ENCODE assay signal across 17 mouse cellular contexts in genomic region chr9:45382336-45382735, GRCm38 (mm10). TPM values are rescaled to one million over a fixed set of nuclear protein-coding genes. Genes with fewer than 3 reads are reported as not detected.
DNase-seq lines count a peak whose midpoint lies in the region; ATAC-seq lines count a peak whose summit lies in the region.
"Had no signal": no experiment of that assay in that cellular context is flagged by ENCODE, and none has a peak within 500 bp of the region (broad histone marks: within the 10 kb centered on the region; RNA-seq: fewer than 3 reads in every experiment).

No protein-coding gene starts in this region.

- 0 out of 2 replicates have a peak, but pooled peaks have one; percentile 41 for ATAC-seq in cerebellum, adult (ENCODE audit: insufficient number of reproducible peaks, low FRiP score, low TSS enrichment)
- ATAC-seq: midbrain, embryonic 15.5 days; Patski had no signal

- no peak for DNase-seq in cerebellum, adult 11 months
- peak; percentile 29 to 39 for DNase-seq in frontal cortex, postnatal 10 days (ENCODE audit: low spot score in 2 of 2)
- DNase-seq in frontal cortex, postnatal 25 days (ENCODE audit: low spot score in 2 of 2): no peak
- DNase-seq in layer of hippocampus, postnatal 10 days (ENCODE audit: low spot score in 2 of 2): peak; percentile 51 to 61
- DNase-seq in layer of hippocampus, adult 18-20 months (ENCODE audit: low spot score in 2 of 2): no peak
- peak; percentile 70 to 78 for DNase-seq in right cerebral cortex, postnatal 10 days (ENCODE audit: low spot score in 2 of 2)
- DNase-seq in right cerebral cortex, adult 18-20 months: no peak
- DNase-seq: adrenal gland, postnatal 14 days; heart, postnatal 10 days; kidney, adult 18-20 months; kidney, postnatal 14 days; lung, adult 18-20 months had no signal

RNA-seq across cellular contexts. Expression of gene Fxyd6, which starts 12.4 kb away (rescaled TPM):
- 100 to 1,000 TPM; 288 to 309 TPM for total RNA-seq in layer of hippocampus, postnatal 10 days (2021)
- total RNA-seq in layer of hippocampus, adult 18-20 months (2021): 100 to 1,000 TPM in 1 of 2 experiments, 10 to 100 TPM in 1; 81.1 to 111 TPM
- total RNA-seq: granulocyte monocyte progenitor cell, adult 5-6 weeks had no signal

RNA-seq across cellular contexts. Expression of gene Fxyd2, which starts 17.1 kb away (rescaled TPM):
- total RNA-seq in layer of hippocampus, postnatal 10 days (2021): 10 to 100 TPM in 1 of 2 experiments, 1 to 10 TPM in 1; 8.9 to 10.4 TPM
- 1 to 10 TPM; 7.8 to 8.0 TPM for total RNA-seq in layer of hippocampus, adult 18-20 months (2021)

RNA-seq across cellular contexts. Expression of gene Dscaml1, which starts 44.1 kb away (rescaled TPM):
- total RNA-seq in layer of hippocampus, postnatal 10 days (2021): 10 to 100 TPM; 67.0 to 72.6 TPM
- total RNA-seq in layer of hippocampus, adult 18-20 months (2021): 10 to 100 TPM; 81.6 to 85.3 TPM
- total RNA-seq: gastrocnemius, adult 18-20 months; granulocyte monocyte progenitor cell, adult 5-6 weeks; heart, postnatal 10 days had no signal

Comparison
In these comparisons a context has a peak if more than half of its experiments do, and no peak if none do; other contexts are left out.
1. DNase-seq: peak in frontal cortex, postnatal 10 days (2 of 2), layer of hippocampus, postnatal 10 days (2 of 2) and right cerebral cortex, postnatal 10 days (2 of 2); none in cerebellum, adult 11 months (single experiment), frontal cortex, postnatal 25 days (0 of 2), layer of hippocampus, adult 18-20 months (0 of 2) and right cerebral cortex, adult 18-20 months (single experiment).